Mouse (Mus musculus): ENCODE data around the gene Pkn2.

Pkn2 gene

GRCm38 (mm10) chr3:142881872-142882623 lies at the start of gene Pkn2:
Pkn2 (minus strand) TSS chr3:142882004.
- peak; percentile 99 for DNase-seq

DNA sequence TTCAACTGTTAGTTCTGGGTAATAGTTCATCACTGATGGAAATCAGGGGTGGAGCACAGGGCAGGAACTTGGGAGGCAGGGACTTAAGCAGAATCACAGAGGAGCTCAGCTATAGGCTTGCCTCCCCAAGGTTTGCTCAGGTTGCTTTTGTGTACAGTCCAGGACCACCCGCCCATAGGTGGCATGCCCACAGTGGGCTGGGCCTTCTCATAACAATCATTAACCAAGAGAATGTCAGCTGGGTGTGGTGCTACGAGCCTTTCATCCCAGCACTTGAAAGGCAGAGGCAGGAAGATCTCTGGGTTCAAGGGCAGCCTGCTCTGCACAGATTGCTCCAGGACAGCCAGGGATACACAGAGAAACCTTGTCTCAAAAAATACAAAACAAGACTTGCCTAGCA lies 48.1 kb upstream of the Pkn2 start:
- DNase-seq, result no peak

- DNase-seq, result no peak
Observed at GRCm38 (mm10) chr3:142927311-142927710, 45.5 kb upstream of the Pkn2 start.

DNA sequence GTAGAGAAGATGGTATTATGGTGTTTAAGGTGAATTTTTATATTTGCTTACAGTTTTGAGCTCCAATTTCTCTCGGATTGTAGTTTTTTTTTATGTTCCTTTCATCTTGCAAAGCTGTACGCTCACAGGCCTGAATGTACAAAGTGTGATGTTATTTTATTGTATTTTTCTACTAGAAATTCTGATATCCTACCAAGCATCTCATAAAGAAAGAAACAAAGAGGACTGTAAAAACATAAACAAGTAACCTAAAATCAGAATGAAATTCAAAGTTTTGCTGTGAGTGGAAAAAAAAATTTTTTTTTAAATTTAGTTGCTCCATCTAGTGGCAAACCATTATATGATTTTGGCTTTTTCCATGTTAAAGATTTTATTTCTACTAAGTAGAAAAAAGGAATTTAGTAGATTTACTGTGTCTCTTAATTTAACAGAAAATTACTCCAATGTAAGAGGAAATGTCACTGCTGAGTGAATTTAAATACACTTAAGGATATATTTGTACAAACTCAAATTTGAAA lies 43.1 kb upstream of the Pkn2 start:
- no peak for DNase-seq

DNA sequence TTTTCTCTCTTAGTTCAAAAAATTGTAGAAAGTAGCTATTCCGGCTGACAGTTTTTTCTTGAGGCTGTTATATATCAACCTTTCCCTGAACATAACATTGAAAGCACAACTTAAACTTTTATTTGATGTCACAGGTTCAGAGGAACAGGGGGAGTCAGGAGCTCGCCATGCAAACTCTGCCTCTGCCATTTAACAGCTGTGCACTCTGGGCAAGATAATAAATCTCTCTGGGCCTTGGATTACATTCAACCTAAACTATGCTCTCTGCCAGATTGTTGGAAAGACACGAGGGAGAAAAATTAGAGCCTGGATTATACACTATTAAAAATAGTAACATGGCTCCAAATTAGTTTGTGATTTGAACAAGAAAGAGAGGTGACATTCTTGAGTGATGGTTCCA lies 37.3 kb upstream of the Pkn2 start:
- no peak for DNase-seq

- peak; percentile 83 for DNase-seq
Observed at GRCm38 (mm10) chr3:142917760-142918439, 36.1 kb upstream of the Pkn2 start.

DNA sequence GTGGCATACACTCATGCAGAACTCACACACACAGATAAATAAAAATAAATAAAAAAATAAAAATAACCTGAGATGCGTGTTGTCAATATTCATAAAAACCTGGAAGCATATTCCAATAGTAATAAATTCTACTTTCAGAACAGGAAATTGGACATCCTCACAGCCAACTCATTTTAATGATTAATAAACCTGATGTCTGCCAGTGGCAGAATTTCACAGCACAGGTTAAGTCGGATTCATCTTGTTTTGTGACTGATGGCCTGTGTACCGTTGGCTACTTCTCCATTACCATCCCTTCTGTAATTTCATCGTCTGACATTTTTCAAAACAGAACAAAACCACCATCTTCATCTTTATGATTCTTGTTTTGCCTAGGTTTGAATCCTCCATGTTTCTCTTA lies 35.4 kb upstream of the Pkn2 start:
- DNase-seq, result no peak

GRCm38 (mm10) chr3:142913295-142913694 lies 31.5 kb upstream of the Pkn2 start:
- no peak for DNase-seq

DNA sequence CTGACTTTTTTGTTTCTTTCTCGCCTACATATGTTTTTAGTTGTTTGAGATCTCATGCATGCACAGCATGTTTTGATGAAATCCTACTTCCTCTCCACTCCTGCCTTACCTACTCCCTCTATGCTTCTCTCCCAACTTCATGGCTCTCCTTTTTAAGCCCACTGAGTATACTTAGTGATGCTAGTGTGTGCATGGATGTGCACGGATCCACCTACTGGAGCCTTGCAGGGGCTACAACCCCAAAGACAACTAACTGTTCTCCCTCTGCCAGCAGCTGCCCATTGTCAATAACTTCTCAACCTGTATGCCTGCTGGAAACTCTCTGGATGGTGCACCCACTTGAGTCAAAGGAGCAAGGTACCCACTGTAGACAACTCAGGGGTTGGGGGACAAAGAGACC lies 17.9 kb upstream of the Pkn2 start:
- no peak for DNase-seq

DNA sequence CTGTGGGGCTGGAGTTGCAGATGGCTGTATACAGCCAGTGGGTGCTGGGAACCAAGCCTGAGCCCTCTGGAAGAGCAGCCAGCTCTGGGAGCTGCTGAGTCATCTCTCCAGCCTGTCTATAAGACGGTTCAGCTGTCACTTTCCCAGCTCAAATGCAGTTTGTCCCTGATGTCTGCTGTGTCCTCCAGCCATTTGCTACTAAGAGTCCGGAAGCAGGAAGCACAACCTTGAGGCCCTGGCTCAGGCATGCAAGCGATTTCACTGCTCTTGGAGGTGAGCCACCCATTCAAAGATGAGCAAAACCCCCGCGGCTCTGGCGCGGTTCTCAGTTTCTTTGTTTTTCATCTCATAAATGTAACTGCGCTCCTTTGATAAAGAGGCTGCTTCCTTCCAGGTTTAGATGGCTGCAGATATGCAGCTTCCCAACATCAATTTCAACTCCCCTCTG lies 17.2 kb upstream of the Pkn2 start:
- no peak for DNase-seq

DNA sequence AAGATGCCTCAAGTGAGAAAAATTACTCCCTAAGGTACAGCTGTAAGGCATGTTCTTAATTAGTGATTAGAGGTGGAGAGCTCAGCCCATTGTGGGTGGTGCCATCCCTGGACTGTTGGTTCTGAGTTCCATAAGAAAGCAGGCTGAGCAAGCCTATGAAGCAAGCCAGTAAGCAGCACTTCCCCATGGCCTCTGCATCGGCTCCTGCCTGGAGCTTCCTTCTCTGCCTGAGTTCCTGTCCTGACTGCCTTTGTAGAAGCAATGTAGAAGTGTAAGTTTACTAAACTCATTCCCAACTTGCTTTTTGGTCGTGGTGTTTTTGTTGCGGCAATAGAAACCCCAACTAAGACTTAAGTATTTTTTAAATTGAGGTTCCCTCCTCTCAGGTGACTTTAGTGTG lies 8.6 kb upstream of the Pkn2 start:
- DNase-seq, result no peak

GRCm38 (mm10) chr3:142886963-142887362 lies 5.2 kb upstream of the Pkn2 start:
- no peak for DNase-seq

- DNase-seq, result no peak
Observed at GRCm38 (mm10) chr3:142884594-142884993, 2.8 kb upstream of the Pkn2 start.

DNA sequence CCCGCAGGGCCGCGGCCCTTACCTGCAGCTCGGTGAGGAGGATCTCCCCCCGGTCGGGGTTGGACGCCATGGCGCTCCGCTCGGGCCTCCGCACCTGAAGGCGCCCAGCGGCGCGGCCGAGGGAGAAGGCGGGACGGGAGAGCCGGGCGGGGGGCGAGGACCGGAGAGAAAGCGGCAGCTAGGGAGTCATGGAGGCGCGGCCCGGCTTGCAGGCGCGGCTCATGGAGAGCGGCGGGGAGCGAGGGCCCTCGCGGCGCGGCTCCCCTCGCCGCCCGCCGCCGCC lies 274 bp downstream of the Pkn2 start:
- DNase-seq, result no peak

GRCm38 (mm10) chr3:142880790-142881588 lies 815 bp downstream of the Pkn2 start:
- no peak for DNase-seq

DNA sequence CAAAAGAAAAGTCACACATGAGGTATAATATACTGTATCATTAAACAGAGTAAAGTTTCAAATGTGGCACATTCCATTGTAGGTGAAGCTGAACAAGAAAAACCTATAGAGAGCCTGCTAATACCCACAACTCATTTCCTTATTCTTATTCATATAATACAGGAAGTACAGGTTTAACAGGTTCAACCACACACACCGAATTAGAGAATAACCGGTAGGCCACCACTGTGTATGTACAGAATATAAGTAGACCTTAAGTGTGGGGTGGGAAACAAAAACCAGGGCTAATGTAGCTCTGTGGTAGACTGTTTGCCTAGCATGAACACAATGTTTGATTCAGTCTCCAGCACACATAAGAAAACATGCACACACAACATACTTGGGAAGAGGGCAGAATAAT lies 18.6 kb downstream of the Pkn2 start:
- no peak for DNase-seq

GRCm38 (mm10) chr3:142856832-142857231 lies 25.0 kb downstream of the Pkn2 start:
- no peak for DNase-seq

DNA sequence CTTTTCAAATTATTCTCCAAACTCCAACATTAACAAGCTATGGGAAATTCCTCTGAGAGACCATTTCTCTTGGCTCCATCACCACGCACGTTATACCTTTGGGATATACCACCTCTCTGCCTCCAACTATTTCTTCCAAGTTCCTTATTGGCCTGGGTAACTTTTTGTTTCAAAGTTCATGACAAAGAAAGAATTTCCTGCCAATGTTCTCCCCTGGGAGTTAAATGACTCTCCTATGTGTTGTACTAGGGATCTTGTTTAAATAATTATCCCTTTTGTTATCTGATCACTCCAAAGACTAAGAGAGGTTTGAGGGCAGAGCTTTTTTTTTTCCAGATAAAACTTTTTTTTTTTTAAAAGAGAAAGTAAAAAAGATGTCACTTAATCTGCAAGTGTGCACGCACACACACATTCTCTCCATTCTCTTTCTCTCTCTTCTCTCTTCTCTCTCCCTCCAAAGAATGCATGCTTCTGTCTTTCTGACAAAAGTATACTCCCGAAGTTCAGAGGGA lies 25.8 kb downstream of the Pkn2 start:
- no peak for DNase-seq

DNA sequence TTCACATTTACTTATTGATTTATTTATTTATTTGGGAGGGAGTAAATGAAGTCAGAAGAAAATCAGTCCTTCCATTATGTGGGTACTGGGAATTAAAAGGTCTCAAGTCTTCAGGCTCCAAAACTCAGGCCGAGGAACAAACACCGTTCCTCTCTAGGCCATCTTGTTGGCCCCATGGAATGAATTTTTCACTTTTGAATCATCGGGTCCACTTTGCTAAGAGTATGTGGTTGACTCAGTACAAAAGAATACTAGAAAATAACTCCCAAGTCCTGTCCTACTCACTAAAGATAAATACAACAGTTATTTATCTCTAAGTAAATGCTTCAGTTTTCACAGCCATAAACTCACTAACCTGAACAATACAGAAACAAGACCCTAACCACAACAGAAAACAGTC lies 28.9 kb downstream of the Pkn2 start:
- DNase-seq, result no peak

GRCm38 (mm10) chr3:142851631-142852030 lies 30.2 kb downstream of the Pkn2 start:
- DNase-seq, result no peak

DNA sequence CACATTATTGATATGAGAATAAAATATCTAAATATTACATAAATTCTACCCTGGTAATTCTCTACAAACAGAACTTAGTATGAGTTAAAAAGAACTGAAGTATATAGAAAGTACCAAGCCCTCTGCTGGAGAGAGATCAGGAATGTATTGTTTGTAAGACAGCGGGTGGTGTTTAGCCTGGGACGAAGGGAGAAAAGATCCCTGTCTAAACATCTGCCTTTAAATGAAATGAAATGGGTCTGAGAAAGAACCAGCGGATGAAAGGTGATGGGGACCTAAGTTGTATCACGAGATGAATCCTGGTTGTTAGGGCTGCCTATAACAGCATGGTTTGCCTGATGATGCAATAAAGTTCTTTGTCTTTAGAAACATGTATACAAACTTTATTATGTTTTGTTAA lies 41.8 kb downstream of the Pkn2 start:
- no peak for DNase-seq

DNA sequence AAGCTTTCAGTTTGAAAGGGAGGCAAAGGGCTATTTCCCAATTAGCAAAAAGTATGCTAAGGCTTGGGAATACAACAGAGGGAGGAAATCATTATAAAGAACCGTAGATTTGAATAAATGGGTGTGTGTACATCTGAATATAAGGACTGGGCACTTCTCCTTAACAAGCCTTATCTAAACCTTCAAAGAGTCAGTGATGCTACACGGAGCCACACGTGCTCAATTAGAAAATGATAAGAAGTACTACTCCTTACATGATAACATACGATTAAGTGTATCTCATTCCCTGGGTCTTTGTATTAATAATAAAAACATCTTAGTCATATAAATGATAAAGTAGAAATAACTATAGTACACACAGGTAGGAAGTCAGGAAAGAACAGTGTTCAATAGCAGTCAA lies 47.0 kb downstream of the Pkn2 start:
- DNase-seq, result no peak

DNA sequence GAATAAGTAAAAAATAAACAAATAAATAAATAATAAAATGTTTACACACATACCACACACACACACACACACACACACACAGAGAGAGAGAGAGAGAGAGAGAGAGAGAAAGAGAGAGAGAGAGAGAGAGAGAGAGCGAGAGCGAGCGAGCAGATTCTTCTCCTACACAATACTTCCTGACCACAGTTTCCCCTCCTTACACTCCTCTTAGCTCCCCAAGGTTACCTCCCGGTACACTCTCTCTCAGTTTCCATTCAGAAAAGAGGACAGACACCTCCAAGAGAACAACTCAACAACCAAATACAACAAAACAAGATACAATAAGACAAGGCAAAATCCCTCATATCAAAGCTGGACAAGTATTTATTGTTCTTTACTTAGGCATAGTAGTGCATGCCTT lies 47.8 kb downstream of the Pkn2 start:
- DNase-seq, result no peak

- DNase-seq, result no peak
Observed at GRCm38 (mm10) chr3:142832910-142833309, 48.9 kb downstream of the Pkn2 start.

Data from kidney, adult 11 months (tissue).